Mouse (Mus musculus) thymus, postnatal 4 days (tissue): ENCODE data around the gene Clcn3.

Experiments used
- DNase-seq: peaks from one replicate; pipeline ENCODE4 v3.0.0; 2021

The Clcn3 gene

DNA sequence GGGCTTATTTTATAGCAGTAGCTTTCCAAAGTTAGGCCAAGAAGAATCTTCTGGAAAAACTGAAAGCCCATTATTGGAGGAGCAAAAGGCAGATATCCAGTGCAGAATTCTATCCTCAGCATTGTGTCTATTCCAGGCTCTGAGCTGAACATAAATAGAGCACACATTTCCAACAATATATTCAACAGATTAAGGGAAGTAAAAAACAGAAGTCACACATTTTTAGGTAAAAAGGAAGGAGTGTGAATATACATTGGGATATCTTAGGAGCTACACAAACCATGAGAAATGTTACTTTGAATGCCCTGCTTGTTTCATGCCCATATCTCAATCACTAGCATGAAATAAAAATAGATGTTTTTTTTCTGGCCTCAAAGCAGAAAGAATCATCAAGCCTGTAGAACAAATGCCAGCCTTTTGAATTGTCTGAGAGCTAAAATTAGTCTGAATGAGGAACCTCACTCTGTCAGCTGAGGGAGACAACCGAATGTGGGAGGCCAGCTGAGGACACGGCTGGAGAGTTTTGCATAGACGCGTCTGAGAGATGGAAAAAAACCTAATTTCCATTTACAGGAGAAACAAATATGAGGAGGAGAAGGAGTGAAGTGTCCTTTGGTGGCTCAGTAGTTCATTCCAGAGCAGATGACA lies 115.5 kb downstream of the Clcn3 start:
- no peak for DNase-seq

- peak; percentile 71 for DNase-seq
These were observed 117.5 kb downstream of the Clcn3 start for GRCm38 (mm10) chr8:60865504-60866114.

DNA sequence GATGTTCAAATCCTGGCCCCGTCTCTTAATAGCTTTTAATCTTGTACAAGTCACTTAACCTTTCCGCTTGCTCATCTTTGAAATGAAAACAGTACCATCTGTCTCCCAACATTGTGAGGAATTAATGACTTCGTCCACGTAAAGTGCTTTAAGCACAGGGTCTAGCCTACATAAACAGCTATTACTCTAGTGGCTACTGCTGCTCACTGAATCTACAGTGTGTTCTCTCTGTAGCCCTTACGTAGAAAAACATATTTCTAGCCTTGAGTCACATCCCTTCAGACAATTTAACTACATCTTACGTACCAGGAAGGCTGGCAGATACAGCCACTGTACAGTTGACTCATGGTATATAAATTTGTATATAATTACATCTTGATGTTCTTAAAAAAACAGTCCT lies 118.2 kb downstream of the Clcn3 start:
- no peak for DNase-seq

GRCm38 (mm10) chr8:60861783-60862182 lies 121.3 kb downstream of the Clcn3 start:
- DNase-seq, result no peak

GRCm38 (mm10) chr8:60860749-60861148 lies 122.4 kb downstream of the Clcn3 start:
- no peak for DNase-seq
